In the genomic region with DNA sequence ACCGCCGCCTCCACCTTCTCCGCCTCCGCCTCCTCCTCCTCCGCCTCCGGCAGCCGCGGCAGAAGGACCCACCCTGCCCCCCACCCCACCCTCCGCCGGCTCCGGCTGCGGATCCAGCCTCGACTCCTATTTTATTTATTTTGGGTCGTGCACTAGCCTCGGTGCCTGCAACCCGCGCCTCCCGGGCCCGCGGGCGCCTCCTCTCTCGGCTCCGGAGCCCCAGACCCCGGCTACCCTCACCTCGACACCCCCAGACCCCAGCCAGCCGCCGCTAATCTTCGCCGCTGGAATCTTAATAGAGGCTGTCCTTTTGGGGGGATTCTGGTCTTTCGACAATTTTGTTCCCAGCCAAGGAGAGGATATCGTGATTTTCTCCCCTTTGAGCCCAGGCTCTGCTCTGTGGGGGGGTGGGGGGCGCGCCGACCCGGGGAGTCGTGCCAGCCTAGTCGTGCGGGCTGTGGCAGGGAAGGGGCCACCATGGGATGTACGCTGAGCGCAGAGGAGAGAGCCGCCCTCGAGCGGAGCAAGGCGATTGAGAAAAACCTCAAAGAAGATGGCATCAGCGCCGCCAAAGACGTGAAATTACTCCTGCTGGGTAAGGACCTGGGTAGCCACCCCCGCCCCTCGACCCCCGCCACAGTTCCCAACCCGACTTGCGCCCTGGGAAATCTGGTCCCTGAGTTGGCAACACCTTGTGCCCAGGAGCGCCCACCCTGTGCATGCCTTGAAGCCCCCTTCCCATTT, we compare ENCODE assay signal across 9 mouse cellular contexts. TPM values are rescaled to one million over a fixed set of nuclear protein-coding genes. Genes with fewer than 3 reads are reported as not detected.
A peak's percentile ranks its signal among the peaks of the same experiment; 100 is the strongest.
DNase-seq lines count a peak whose midpoint lies in the region; ATAC-seq lines count a peak whose summit lies in the region.
"Had no signal": no experiment of that assay in that cellular context is flagged by ENCODE, and none has a peak within 500 bp of the region (broad histone marks: within the 10 kb centered on the region; RNA-seq: fewer than 3 reads in every experiment).

No protein-coding gene starts in this region.

- peak overlapping the region; percentile 86 for H3K4me2 ChIP-seq in hindbrain, embryonic 13.5 days
- peak overlapping the region; percentile 73 for H3K4me2 ChIP-seq in midbrain, embryonic 15.5 days

- no peaks in the 10 kb centered on the region for H3K9me3 ChIP-seq in heart, embryonic 10.5 days
- no peaks in the 10 kb centered on the region for H3K9me3 ChIP-seq in hindbrain, embryonic 13.5 days
- no peaks in the 10 kb centered on the region for H3K9me3 ChIP-seq in midbrain, embryonic 15.5 days

- H3K4me1 ChIP-seq in heart, embryonic 10.5 days = peaks cover 34% of the 10 kb centered on the region
- peaks cover 31% of the 10 kb centered on the region for H3K4me1 ChIP-seq in hindbrain, embryonic 13.5 days (replicated peaks)
- H3K4me1 ChIP-seq in midbrain, embryonic 15.5 days = peaks cover 31% of the 10 kb centered on the region

- peak overlapping the region; percentile 79 for H3K4me3 ChIP-seq in heart, embryonic 10.5 days
- H3K4me3 ChIP-seq in hindbrain, embryonic 13.5 days = peak overlapping the region; percentile 84
- H3K4me3 ChIP-seq in midbrain, embryonic 15.5 days = peak overlapping the region; percentile 94

- H3K27ac ChIP-seq in heart, embryonic 10.5 days = peak overlapping the region; percentile 90
- peak overlapping the region; percentile 98 for H3K27ac ChIP-seq in hindbrain, embryonic 13.5 days
- H3K27ac ChIP-seq in midbrain, embryonic 15.5 days = peak overlapping the region; percentile 99

- peaks cover 30% of the 10 kb centered on the region for H3K27me3 ChIP-seq in heart, embryonic 10.5 days (ENCODE audit: insufficient read depth, poor library complexity, severe bottlenecking)
- H3K27me3 ChIP-seq in hindbrain, embryonic 13.5 days = no peaks in the 10 kb centered on the region
- H3K27me3 ChIP-seq in midbrain, embryonic 15.5 days (replicated peaks) = no peaks in the 10 kb centered on the region

- intact Hi-C loops in heart, postnatal 25 days (cut with DNase I) = loop anchor here (2.0 kb wide), 1 partner anchor 148 kb away; no protein-coding TSS in a partner anchor

- peak overlapping the region; percentile 97 for H3K9ac ChIP-seq in hindbrain, embryonic 13.5 days
- H3K9ac ChIP-seq in midbrain, embryonic 15.5 days = peak overlapping the region; percentile 89

- no peak for DNase-seq in heart, embryonic 10.5 days (ENCODE audit: low spot score)
- DNase-seq in heart, postnatal 25 days (ENCODE audit: low spot score) = no peak
- DNase-seq in thymus, postnatal 14 days = peak; percentile 46
- DNase-seq in thymus, adult 18-20 months = no peak
- no peak for DNase-seq in gastrocnemius, postnatal 25 days

- no peaks in the 10 kb centered on the region for H3K36me3 ChIP-seq in heart, embryonic 10.5 days
- H3K36me3 ChIP-seq in hindbrain, embryonic 13.5 days = 0 out of 2 replicates have a peak, but pooled peaks cover 2% of the 10 kb centered on the region
- no peaks in the 10 kb centered on the region for H3K36me3 ChIP-seq in midbrain, embryonic 15.5 days (replicated peaks)

- WGBS in heart, embryonic 10.5 days = under 1% methylated on average over 47 of the region's 53 CpGs
- WGBS in hindbrain, embryonic 13.5 days = 1% methylated on average over 45 of the region's 53 CpGs
- under 1% methylated on average over 53 of the region's 53 CpGs for WGBS in midbrain, embryonic 15.5 days

- peak; percentile 25 for ATAC-seq in hindbrain, embryonic 13.5 days (ENCODE audit: low FRiP score)
- no peak; the same call in none of the 2 replicates for ATAC-seq in midbrain, embryonic 15.5 days (replicated peaks)
- no peak for ATAC-seq in inflammation-experienced regulatory T-cells, adult 6 months

RNA-seq across cellular contexts. Expression of a gene that starts 1.3 kb away (rescaled TPM):
- 9.3 and 11.3 TPM in 2 replicates for polyA plus RNA-seq in heart, embryonic 10.5 days (2016; fragmentation: Nextera tagmentation; extraction: Ambion mirVana)
- total RNA-seq in heart, postnatal 25 days (2021) = 10 to 100 TPM; 26.0 to 27.4 TPM
- polyA plus RNA-seq in hindbrain, embryonic 13.5 days (2015; fragmentation: Nextera tagmentation; extraction: Ambion mirVana) = 145 and 150 TPM in 2 replicates
- polyA plus RNA-seq in midbrain, embryonic 15.5 days (2015; fragmentation: Nextera tagmentation; extraction: Ambion mirVana) = 242 and 245 TPM in 2 replicates
- under 1 TPM in 1 of 3 experiments, not detected in 2; 0.41 TPM for polyA plus RNA-seq in inflammation-experienced regulatory T-cells, adult 6 months (2017; shearing (Covaris generic))
- 10 to 100 TPM in 1 of 2 experiments, 1 to 10 TPM in 1; 9.7 to 10.7 TPM for total RNA-seq in gastrocnemius, postnatal 25 days (2021)
- total RNA-seq: MEL had no signal

Comparison
In these comparisons a context has a peak if more than half of its experiments do, and no peak if none do; other contexts are left out.
1. RNA of a gene that starts 1.3 kb away (polyA plus RNA-seq): 242 to 245 TPM in midbrain, embryonic 15.5 days and 145 to 150 TPM in hindbrain, embryonic 13.5 days; 9.3 to 11.3 TPM in heart, embryonic 10.5 days and 0.41 TPM in inflammation-experienced regulatory T-cells, adult 6 months; every median in the first group is over 10 times any median in the second.
2. Peak in every context shown above with its lines, with median percentiles within 50 percentile points of each other: H3K27ac ChIP-seq and H3K4me3 ChIP-seq.